Mouse (Mus musculus) hindbrain, postnatal 0 days (tissue): ENCODE results near the gene Rabgap1l. TPM values are rescaled to one million over a fixed set of nuclear protein-coding genes. Genes with fewer than 3 reads are reported as not detected.

ENCODE experiments used
- ATAC-seq: fragments of 200-750 bp; cut with Nextera tagmentation; 2 replicates; pipeline ENCODE4 v1.8.0; 2017; ENCODE audit warnings: mild to moderate bottlenecking, moderate TSS enrichment, moderate library complexity
- DNase-seq: peaks from one replicate; pipeline ENCODE4 v3.0.0-alpha.2; 2015; ENCODE audit warnings: low spot score
- H3K27ac ChIP-seq: fragments of 300-500 bp; sonication (generic); 2 replicates; pipeline ENCODE4 v1.5.1; 2014; ENCODE audit warnings: mild to moderate bottlenecking
- H3K27me3 ChIP-seq: fragments of 300-500 bp; sonication (generic); 2 replicates; pipeline ENCODE4 v1.6.1; 2014; ENCODE audit warnings: low read length, mixed read lengths; ENCODE audit not compliant: insufficient read depth
- H3K36me3 ChIP-seq: fragments of 300-500 bp; sonication (generic); 2 replicates; pipeline ENCODE4 v1.6.1; 2014; ENCODE audit warnings: low read length, mixed read lengths; ENCODE audit not compliant: insufficient read depth
- H3K4me1 ChIP-seq: fragments of 300-500 bp; sonication (generic); 2 replicates; pipeline ENCODE4 v1.6.1; 2014; ENCODE audit warnings: antibody characterized with exemption, low read length, mixed read lengths; ENCODE audit not compliant: insufficient read depth
- H3K4me2 ChIP-seq: fragments of 300-500 bp; sonication (generic); 2 replicates; pipeline ENCODE4 v1.6.1; 2014; ENCODE audit warnings: low read depth, mild to moderate bottlenecking, low read length, moderate library complexity, mixed read lengths
- H3K4me3 ChIP-seq: fragments of 300-500 bp; sonication (generic); 2 replicates; pipeline ENCODE4 v1.5.1; 2014; ENCODE audit warnings: low read length
- H3K9ac ChIP-seq: fragments of 300-500 bp; sonication (generic); replicated peaks from 2 replicates; pipeline ENCODE4 v1.6.1; 2014; ENCODE audit warnings: mild to moderate bottlenecking, low read length, moderate library complexity, mixed read lengths
- H3K9me3 ChIP-seq: fragments of 300-500 bp; sonication (generic); 2 replicates; pipeline ENCODE4 v1.6.1; 2016; ENCODE audit warnings: low read length, mixed read lengths
- CTCF ChIP-seq: IDR thresholded peaks from 2 replicates; pipeline ENCODE4 v1.5.1; 2016; ENCODE audit warnings: antibody characterized with exemption, control low read depth, low read depth
- WGBS: fragments of 180-500 bp; shearing (Covaris S2); extraction: QIAGEN DNeasy Blood & Tissue Kit; methylation state at CpG from one replicate; pipeline ENCODE4 v1.1.7; 2014; 5-methylcytosine and 5-hydroxymethylcytosine counted together
- polyA plus RNA-seq: library from polyadenylated mRNA; unstranded; fragments of >200 nt; fragmentation: Nextera tagmentation; extraction: Ambion mirVana; gene quantifications from 2 replicates; pipeline ENCODE4 v1.2.1, GENCODE M21; 2015
- total RNA-seq: library from RNA; depleted of rRNA; stranded (reverse); fragments of >200 nt; gene quantifications from 2 replicates; pipeline ENCODE4 v1.2.3, GENCODE M21; 2014

Rabgap1l gene
- total and polyA plus RNA-seq, 2 experiments from 2014 or later = 28.5 to 70.5 TPM

DNA sequence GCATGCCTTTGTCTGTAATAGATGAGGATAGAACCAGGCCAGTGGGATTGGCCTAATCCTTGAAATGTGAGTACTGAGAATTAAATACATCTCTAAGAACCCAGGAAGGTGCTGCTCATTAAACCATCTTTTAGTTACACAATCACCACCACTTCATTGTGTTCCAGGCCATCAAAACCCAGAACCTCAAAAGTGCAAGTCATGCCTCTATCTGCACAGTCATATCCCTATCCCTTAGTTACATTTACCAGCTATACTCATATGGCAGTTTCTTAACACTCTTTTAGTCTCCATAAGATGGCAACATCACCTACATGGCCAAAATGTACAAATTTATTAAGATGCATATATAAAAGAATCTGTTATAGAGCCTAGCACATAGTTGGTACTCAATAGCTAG is 435.7 kb downstream of the Rabgap1l start:
- Histone ChIP-seq H3K4me2 (no peak overlapping the region), H3K27me3 (no peaks in the 10 kb centered on the region), H3K4me1 (no peaks in the 10 kb centered on the region), H3K4me3 (no peak overlapping the region), H3K9me3 (no peaks in the 10 kb centered on the region), H3K9ac (no peak overlapping the region), H3K36me3 (no peaks in the 10 kb centered on the region), H3K27ac (no peak overlapping the region)
- DNase-seq (no peak), ATAC-seq (no peak)
- no peak for TF ChIP-seq CTCF

DNA sequence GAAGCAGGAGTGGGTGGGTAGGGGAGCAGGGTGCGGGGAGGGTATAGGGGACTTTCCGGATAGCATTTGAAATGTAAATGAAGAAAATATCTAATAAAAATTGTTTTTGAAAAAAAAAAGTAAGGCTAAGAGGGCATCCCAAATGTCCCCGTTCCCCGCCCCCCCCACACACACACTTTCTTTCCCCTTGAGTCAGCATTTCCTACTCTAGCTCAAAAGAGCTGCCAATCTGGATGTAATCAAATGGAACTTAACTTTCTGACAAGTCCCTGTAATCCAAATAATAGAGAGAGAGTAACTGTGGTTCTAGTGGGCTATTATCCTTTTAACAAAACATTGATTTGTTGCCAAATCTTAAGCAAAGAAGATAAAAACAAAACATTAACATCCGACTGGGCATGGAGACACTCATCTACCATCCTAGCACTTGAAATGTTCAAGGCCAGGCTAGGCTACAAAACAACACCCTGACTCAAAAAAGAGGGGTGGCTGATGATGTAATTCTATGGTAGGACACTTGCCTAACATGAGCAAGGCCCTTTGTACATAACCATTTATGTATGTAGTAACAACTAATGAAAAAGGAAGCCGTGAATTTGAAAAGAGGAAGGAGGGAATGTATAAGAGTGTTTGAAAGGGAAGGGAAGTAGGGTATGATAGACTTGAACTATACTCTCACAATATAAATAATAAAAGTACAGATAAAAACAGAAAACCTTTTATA is 439.1 kb downstream of the Rabgap1l start:
- no peak for DNase-seq
- H3K4me2 ChIP-seq = no peak overlapping the region
- H3K4me1 ChIP-seq = no peaks in the 10 kb centered on the region
- no peak overlapping the region for H3K4me3 ChIP-seq
- H3K36me3 ChIP-seq = no peaks in the 10 kb centered on the region
- no peak overlapping the region for H3K27ac ChIP-seq
- H3K27me3 ChIP-seq = no peaks in the 10 kb centered on the region
- no peak for TF ChIP-seq CTCF
- H3K9ac ChIP-seq = no peak overlapping the region
- no peaks in the 10 kb centered on the region for H3K9me3 ChIP-seq
- ATAC-seq = no peak
- 88% methylated on average over 6 of the region's 6 CpGs for WGBS

DNA sequence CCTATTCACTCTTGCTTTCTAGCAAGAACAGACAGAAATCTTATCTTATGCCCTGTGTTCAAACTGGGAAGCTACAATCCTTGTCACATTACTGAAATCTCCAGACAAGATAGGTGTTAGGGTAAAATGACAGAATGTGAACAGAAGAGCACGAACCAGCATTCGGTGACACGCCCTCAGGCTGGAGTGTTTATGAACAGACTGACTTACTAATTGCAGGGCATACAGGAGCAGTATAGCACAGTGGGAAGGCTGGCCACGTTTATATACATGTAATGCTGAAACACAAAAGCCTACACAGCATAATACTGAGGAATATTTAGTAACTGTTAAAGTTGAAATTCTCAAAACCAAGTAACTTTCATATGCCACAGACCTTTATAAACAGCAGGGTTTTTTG is 440.7 kb downstream of the Rabgap1l start:
- ATAC-seq = peak; percentile 68
- no peaks in the 10 kb centered on the region for H3K36me3 ChIP-seq
- H3K9ac ChIP-seq = peak overlapping the region; percentile 83
- 27% methylated on average over 4 of the region's 4 CpGs for WGBS
- peak overlapping the region; percentile 76 for H3K27ac ChIP-seq
- H3K4me3 ChIP-seq = peak overlapping the region; percentile 61
- H3K4me2 ChIP-seq = peak overlapping the region; percentile 77
- no peaks in the 10 kb centered on the region for H3K4me1 ChIP-seq
- DNase-seq = peak; percentile 42
- TF ChIP-seq CTCF = no peak
- H3K9me3 ChIP-seq = no peaks in the 10 kb centered on the region
- no peaks in the 10 kb centered on the region for H3K27me3 ChIP-seq

DNA sequence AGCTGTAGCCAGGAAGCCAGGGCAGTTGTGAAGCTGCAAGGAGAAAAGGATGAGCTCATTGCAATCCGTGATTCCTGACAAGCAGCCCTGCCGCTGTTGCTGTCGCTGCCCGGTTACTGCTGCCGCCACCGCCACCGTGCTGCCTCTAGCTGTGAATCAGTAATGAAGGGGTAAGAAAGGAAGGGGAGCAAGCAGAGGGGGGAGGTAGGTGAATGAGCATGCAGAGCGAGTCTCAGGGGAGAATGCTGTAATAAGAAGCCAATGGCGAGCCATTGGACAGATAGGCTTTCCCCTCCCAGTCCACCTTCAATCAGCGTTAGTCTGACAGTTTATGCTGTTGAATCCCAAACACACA is 441.2 kb downstream of the Rabgap1l start:
- DNase-seq (peak; percentile 94), ATAC-seq (peak; percentile 97)
- Histone ChIP-seq H3K27ac (peak overlapping the region; percentile 76), H3K9ac (peak overlapping the region; percentile 83), H3K36me3 (no peaks in the 10 kb centered on the region), H3K9me3 (no peaks in the 10 kb centered on the region), H3K4me2 (peak overlapping the region; percentile 77), H3K4me1 (no peaks in the 10 kb centered on the region), H3K4me3 (peak overlapping the region; percentile 61), H3K27me3 (no peaks in the 10 kb centered on the region)
- WGBS = 2% methylated on average over 10 of the region's 10 CpGs
- peak; percentile 55 for TF ChIP-seq CTCF

DNA sequence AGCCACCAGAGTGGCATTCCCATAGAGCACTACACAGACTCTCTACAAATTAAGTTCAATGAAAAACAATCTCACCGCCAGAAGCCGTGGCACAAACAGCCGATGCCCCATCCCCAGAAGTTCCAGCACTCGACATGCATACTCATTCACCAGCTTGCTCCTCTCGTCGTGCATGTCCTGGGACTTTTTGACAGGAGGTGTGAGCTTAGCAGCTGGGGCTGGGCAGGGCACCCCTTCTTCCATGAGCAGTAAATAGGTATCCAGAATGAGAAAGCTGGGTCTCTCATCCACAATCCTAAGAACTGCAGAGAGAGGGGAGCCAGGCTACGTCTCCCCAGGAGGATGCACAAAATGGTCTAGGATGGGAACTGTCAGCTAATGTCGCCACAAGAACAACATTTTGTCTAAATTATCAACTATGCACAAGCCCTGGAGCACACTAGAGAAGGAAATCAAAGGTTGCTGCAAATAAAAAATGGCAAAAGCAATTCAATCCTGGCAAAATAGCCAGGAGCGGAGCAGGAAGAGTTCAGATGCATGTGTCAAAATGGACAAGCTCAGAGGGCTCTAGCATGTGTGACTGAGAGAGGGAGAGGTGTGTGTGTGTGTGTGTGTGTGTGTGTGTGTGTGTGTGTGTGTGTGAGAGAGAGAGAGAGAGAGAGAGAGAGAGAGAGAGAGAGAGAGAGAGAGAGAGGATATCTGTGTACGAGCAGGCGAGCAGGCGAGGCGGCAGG is 441.7 kb downstream of the Rabgap1l start:
- WGBS = 7% methylated on average over 13 of the region's 13 CpGs
- DNase-seq = peak; percentile 48
- TF ChIP-seq CTCF = no peak

DNA sequence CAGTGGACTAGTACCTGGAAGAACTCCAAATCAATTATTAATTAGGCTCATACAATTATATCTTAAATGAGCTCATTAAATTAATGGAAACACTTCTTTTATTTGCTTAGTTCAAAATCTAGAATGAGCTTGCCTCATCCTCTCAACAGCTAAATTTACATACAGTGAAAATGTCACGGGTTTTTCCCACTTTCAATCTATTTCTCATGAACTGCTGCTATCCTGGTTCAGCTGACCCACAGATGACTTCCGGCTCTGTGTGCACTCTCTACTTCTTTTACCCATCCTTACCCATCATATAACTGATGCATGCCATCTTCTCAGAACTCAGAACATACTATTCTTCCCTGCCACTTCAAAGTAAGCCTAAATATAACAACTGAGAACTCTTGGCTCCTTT is 452.4 kb downstream of the Rabgap1l start:
- WGBS = 81% methylated on average over 2 of the region's 2 CpGs
- Histone ChIP-seq H3K27ac (no peak overlapping the region), H3K36me3 (peaks cover 5% of the 10 kb centered on the region; the same call in 1 of the 2 replicates), H3K9me3 (no peaks in the 10 kb centered on the region), H3K4me1 (no peaks in the 10 kb centered on the region), H3K27me3 (no peaks in the 10 kb centered on the region), H3K4me2 (no peak overlapping the region), H3K4me3 (no peak overlapping the region), H3K9ac (no peak overlapping the region)
- ATAC-seq (no peak), DNase-seq (no peak)
- no peak for TF ChIP-seq CTCF

More for the DNA sequence above, 441.7 kb downstream of the Rabgap1l start:
- Histone ChIP-seq H3K27ac (peak overlapping the region; percentile 76), H3K4me1 (no peaks in the 10 kb centered on the region), H3K4me2 (peak overlapping the region; percentile 77), H3K4me3 (peak overlapping the region; percentile 61), H3K27me3 (no peaks in the 10 kb centered on the region), H3K36me3 (no peaks in the 10 kb centered on the region), H3K9ac (peak overlapping the region; percentile 83), H3K9me3 (no peaks in the 10 kb centered on the region)
- peak; percentile 31; the same call in 1 of the 2 replicates for ATAC-seq

DNA sequence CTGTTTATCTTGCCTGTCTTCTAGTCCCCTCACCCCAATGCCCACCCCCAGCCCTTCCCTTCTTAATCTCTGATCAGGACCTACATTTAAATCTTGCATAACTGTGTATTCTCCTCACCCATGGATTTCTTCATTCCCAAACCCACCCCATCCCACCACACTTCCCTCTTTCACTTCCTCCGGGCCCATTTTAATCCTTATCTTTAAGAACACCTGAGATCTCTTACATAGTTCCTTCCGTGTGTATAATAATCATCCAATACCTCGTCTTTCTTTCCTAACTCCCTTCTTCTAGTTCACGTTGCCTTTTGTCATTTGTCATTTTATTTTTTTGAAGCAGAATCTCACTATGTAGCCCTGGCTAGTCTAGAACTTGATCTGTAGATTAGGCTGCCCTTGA is 453.6 kb downstream of the Rabgap1l start:
- Histone ChIP-seq H3K9ac (no peak overlapping the region), H3K4me3 (no peak overlapping the region), H3K36me3 (peaks cover 5% of the 10 kb centered on the region; the same call in 1 of the 2 replicates), H3K4me1 (no peaks in the 10 kb centered on the region), H3K27me3 (no peaks in the 10 kb centered on the region), H3K4me2 (no peak overlapping the region), H3K9me3 (no peaks in the 10 kb centered on the region), H3K27ac (no peak overlapping the region)
- ATAC-seq (no peak), DNase-seq (no peak)
- WGBS = 89% methylated on average over 4 of the region's 4 CpGs
- no peak for TF ChIP-seq CTCF
